Mouse (Mus musculus): ENCODE measurements around the gene H2-M10.1.
"Not testable (repeated sequence)": the region's sequence is repeated elsewhere in the genome, so short reads cannot be mapped to it uniquely, and the experiment has no call there.

Gene H2-M10.1

DNA sequence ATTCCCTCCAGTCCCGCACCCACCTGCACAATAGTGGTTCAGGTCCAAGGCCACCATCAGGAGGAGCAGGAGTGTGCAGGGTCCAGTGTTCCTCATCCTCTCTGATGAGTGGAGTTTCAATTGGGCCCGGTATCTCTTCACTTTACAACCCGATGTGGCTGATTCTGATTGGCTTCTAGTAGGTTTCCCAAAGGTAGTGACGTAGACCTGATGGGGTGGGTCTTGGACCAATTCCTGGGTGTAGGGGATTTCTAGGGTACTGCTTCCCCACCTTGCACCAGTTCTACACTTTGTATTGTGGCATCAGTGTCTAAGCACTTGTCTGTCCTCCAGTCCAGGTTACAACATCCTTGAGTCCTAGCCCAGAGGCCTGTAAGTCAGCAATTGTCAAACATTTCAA, at the start of gene H2-M10.1:
H2-M10.1 (minus strand) TSS at position 101 of the 400 bp plus-strand sequence.
- no peak for DNase-seq (ENCODE audit: extremely low spot score, low read depth, low spot score)

DNA sequence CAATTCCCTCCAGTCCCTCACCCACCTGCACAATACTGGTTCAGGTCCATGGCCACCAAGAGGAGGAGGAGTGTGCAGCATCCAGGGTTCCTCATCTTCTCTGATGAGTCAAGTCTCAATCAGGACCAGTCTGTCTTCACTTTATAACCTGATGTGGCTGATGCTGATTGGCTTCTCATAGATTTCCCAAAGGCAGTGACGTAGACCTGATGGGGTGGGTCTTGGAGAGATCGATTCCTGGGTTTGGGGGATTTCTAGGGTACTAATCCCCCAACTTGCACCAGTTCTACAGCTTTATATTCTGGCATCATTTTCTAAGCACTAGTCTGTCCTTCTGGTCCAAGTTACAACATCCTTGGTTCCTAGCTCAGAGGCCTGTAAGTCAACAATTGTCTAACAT, 42.4 kb upstream of the H2-M10.1 start, which contains the start of gene H2-M10.3:
H2-M10.3 (minus strand) TSS at position 101 of the 400 bp plus-strand sequence.
- not testable (repeated sequence) for DNase-seq (ENCODE audit: extremely low spot score, low read depth, low spot score)

DNA sequence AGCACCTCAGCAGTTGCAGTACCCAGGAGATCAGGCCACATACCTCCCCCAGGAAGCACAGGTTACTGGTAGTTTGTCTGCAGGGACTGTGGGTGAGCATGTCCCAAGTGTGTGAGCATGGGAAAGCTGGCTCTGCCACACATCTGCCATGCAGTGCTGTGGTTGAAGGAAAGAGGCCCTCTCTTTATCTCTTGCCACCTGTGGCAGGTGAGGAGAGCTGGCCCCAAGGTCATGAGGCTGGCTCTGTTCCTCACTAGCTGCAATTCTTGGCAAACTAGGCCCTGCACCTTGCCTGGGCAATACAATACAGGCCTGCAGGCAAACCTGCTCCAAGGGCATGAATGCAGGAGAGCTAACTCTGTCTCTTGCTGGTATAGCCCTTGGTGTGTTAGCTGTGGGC, 36.4 kb upstream of the H2-M10.1 start:
- DNase-seq (ENCODE audit: extremely low spot score, low read depth, low spot score): not testable (repeated sequence)

DNA sequence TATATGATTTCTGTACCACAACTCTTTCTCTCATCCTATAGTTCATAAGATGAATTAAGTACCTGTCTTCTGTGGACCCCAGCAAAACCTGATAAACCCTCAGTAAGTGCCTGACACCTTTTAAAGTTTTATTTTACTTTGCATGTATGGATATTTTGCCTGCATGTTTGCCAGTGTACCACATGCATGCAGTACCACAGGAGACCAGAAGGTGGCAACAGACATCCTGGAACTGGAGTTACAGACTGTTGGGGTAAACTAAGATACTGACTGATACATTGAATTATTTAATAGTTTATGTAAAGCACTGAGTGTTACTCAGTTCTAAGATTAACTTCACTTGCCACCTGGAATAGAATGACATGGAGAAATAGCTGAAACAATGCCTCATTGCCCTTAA, 31.6 kb upstream of the H2-M10.1 start:
- not testable (repeated sequence) for DNase-seq (ENCODE audit: extremely low spot score, low read depth, low spot score)

DNA sequence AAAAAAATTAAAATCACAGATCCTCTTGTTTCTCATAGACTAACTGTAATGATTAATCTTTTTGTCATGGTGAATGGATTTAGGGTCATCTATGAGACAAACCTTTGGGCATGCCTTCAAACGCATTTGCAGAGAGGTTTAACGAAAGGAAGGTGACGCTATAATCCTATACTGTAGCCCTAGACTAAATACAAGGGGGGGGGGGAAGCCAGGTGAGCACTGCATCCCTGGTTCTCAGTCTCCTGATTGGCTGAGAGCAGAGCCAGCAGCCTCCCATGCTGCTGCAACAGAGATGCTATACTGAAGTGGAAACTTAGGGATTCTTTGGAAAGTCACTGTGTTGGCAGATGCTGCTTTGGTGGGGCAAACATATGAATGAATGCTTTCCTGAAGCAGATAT, 29.8 kb upstream of the H2-M10.1 start:
- DNase-seq (ENCODE audit: extremely low spot score, low read depth, low spot score): no peak

DNA sequence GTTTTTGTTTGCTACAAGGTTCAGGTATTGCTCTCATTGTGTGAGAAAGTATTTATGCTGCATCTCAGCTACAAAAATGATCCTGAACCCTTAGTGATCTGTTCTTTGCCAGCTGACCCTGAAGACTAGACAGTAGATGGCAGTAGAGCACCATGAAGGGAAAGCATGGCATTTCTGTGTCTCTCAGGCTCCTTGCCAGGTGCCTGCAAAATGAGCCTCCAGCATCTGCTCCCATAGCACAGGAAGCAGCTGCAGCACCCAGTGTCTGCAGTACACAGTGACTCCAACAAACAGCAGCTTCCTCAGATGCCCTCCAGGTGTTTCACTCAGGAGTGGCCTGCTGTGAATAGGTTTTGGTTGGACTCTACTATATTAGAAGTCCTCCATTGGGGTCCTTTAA, 29.4 kb upstream of the H2-M10.1 start:
- not testable (repeated sequence) for DNase-seq (ENCODE audit: extremely low spot score, low read depth, low spot score)

DNA sequence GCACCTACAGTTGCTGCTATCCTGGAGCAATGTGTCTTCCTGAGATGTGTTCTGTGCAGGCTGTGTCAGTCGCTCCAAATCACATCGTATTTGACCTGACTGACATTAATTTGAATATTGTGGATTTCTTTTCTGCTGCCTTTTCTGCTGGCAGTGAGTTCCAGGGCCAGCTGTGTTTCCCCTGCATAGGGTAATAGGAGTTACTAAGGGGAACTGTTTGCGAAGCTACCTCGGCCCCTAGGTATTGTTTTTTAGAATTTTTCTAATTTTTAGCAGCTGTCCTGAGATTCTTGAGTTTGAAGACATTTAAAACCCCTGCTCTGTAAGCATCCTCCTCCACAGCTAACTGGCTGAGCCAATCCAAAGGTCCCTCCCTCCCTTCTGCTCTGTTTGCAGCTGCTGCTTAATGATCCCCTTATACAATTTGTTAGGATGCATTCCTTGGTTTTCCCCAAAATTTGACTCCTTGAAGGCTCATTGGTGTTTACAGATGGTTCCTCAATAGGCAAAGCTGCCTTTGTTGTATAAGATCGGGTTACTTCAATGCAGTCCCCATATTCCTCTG, 10.2 kb downstream of the H2-M10.1 start:
- DNase-seq (ENCODE audit: extremely low spot score, low read depth, low spot score): no peak

DNA sequence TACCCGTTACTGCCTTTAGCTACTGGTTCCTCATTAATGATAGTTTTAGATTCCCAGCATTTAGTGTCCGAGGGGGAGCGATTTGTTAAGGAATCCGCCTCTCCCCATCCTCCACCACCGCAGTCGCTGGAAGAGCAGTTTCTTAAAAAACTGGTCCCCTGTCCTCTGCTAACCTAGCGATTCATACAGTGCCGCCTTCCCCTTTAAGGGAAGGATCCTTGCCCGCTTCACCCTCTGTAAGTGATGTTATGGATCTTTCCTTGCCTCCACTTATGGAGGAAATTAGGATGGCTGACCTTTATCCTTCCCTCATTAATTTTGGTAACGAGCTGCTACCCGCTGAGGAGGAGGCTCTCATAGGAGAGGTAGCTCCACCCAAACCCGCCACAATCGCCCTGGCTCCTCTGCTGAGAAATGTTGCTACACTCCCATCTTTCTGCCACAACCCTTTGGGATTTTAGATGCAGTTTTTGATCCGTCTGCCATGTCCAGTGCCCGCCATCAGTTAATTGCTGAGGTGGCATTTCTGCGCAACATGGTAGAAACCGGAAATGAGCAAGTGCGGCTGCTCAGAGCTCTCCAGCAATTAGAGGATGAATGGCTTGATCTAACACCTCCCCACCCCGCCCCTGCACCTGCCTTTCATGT, 10.8 kb downstream of the H2-M10.1 start:
- peak; percentile 14 for DNase-seq (ENCODE audit: extremely low spot score, low read depth, low spot score)

DNA sequence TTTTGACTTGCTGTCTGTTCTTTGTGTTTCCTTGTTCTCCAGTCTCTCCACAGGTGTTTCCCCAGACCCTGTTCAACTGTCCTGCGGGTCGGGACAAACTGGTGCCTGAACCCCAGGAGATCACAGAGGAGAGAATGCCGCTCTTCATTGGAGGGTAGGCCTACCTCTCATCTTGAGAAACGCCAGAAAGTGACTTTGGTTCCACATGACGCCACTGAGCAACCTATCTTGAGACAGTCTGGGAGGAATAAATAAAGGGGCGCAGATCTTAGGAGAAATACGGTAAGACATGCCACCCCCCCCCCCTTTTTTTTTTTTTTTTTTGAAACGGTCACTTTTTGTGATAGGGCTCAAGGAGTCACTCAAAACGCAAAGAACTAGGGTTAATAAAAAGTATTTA, 11.4 kb downstream of the H2-M10.1 start:
- no peak for DNase-seq (ENCODE audit: extremely low spot score, low read depth, low spot score)

DNA sequence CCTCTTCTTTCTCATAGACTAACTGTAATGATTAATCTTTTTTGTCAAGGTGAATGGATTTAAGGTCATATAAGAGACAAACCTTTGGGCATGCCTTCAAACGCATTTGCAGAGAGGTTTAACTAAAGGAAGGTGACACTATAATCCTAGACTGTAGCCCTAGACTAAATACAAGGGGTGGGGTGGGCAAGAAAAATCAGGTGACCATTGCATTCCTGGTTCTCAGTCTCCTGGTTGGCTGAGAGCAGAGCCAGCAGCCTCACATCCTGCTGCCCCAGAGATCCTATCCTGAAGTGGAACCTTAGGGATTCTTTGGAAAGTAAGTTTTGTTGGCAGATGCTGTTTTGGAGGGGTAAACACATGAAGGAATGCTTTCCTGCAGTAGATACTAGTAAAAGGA, 16.7 kb downstream of the H2-M10.1 start:
- DNase-seq (ENCODE audit: extremely low spot score, low read depth, low spot score): no peak

DNA sequence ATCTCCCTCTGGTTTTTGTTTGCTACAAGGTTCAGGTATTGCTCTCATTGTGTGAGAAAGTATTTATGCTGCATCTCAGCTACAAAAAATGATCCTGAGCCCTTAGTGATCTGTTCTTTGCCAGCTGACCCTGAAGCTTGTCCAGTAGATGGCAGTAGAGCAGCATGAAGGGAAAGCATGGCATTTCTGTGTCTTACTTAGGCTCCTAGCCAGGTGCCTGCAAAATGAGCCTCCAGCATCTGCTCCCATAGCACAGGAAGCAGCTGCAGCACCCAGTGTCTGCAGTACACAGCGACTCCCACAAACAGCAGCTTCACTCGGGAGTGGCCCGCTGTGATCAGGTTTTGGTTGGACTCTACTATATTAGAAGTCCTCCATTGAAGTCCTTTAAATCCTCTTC, 17.1 kb downstream of the H2-M10.1 start:
- DNase-seq (ENCODE audit: extremely low spot score, low read depth, low spot score): not testable (repeated sequence)

DNA sequence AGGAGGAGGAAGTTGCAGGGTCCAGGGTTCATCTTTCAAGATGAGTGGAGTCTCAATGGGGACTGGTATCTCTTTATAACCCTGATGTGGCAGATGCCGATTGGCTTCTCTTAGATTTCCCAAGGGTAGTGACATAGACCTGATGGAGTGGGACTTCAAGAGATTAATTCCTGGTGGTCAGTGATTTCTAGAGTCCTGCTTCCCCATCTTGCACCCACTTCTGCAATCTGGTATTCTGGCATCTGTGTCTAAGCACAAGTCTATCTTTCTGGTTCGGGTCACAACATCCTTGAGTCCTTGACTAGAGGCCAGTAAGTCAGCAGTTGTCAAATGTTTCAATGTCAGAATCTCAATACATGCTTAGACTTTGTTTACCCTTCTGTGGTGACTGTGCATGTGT, 39.6 kb downstream of the H2-M10.1 start, which contains the start of gene H2-M10.2:
H2-M10.2 (minus strand) TSS at position 101 of the 400 bp plus-strand sequence.
- no peak for DNase-seq (ENCODE audit: extremely low spot score, low read depth, low spot score)

DNA sequence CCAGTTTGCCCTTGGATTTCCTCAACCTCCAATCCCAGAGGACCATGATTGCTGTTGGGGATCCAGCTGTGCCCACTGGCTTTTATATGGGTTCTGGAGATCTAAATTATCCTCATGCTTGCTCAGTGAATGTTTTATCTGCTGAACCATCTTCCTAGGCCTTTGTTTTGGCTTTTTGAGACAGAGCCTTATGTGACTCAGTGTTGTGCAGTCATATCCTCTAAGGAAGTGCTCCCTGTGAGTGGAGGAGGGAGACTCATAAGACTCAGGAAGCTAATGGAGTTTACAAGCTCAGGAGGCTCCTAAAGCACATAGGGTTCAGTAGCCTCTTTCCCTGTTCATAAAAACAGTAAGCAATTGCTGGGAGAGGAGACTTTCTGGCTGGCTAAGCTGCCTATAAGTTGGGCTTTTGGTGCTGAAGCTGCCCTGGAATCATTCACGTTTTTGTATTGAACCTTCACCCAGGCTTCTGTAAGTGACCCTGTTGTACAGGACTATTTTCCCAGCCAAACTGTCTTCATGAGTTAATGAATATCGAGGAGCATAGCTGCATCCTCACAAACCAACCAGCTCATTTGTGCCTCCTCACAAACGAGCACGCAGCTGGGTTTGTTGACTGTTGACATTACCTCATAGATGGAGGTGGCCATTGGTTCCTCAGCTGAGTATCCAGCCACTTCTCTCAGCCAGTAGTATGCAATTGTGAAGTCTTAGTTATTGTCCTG, 44.3 kb downstream of the H2-M10.1 start:
- DNase-seq (ENCODE audit: extremely low spot score, low read depth, low spot score): no peak

DNA sequence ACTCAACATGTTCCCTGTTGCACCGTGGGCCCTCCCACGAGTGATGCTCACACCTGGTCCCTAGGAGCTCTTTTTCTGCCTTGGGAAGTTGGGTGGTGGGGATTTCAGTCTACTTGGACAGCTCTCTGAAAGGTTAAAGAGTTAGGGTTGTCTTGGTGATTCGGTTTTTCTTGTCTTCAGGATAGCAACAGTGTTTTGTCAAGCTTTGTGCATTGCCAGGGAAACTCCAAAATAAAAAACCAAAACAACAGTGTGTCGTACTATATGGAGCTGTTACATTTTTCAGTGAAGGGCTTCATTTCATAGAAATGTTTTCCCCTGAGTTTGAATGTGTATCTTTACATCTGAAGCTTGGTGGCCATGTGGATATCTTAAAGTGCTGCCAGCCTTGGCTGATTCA, 51.2 kb downstream of the H2-M10.1 start:
- DNase-seq (ENCODE audit: extremely low spot score, low read depth, low spot score): no peak

DNA sequence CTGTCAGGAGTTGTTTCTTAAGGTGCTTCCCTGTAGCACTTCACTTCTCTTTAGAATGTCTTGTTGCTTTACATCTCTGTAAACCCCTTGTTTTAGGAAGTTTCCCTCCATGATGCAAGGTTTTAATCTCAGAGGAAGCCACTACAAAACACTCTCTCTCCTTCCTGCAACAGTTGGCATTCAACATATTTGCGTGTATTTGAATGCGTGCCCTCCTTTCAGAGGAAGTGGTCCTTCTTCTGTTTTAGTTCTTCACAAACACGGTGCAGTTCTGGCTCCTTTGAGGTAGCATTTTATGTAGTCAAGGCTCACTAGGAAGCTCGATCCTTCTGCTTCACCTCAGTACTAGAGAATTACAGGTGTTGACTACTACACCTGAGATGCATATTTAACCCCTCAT, 52.2 kb downstream of the H2-M10.1 start:
- DNase-seq (ENCODE audit: extremely low spot score, low read depth, low spot score): no peak

All from hindlimb bud, embryonic 11.5 days (tissue).